Mouse (Mus musculus) lung, adult 2 months (tissue): Measurements from ENCODE around the gene Fam81a.

Source experiments
- CTCF ChIP-seq: fragments of 200-500 bp; IDR thresholded peaks from 2 replicates; pipeline ENCODE4 v1.5.1; 2011; ENCODE audit warnings: mild to moderate bottlenecking, low read length, control low read depth; ENCODE audit not compliant: insufficient read depth
- POLR2A ChIP-seq: fragments of 200-500 bp; IDR thresholded peaks from 2 replicates; pipeline ENCODE4 v1.6.1; 2011; ENCODE audit warnings: low read depth, mild to moderate bottlenecking, control low read depth, low read length, borderline replicate concordance; ENCODE audit errors: extremely low read depth

- TF ChIP-seq POLR2A (no peak), CTCF (no peak)
These were observed 70.0 kb downstream of the Fam81a start for GRCm38 (mm10) chr9:70072387-70072786.
